Mouse (Mus musculus): Measurements from ENCODE around the gene Pilra. TPM values are rescaled to one million over a fixed set of nuclear protein-coding genes. Genes with fewer than 3 reads are reported as not detected.

The Pilra gene
- polyA plus RNA-seq, 1 experiment from 2014 or later, result 0.29 TPM

- no peak overlapping the region for H3K27ac ChIP-seq
- no peaks in the 10 kb centered on the region for H3K36me3 ChIP-seq
- no peaks in the 10 kb centered on the region for H3K27me3 ChIP-seq (ENCODE audit: insufficient read depth, poor library complexity, severe bottlenecking)
- no peak overlapping the region for H3K4me3 ChIP-seq
- DNase-seq (ENCODE audit: low spot score), result no peak
- 0 out of 2 replicates have a peak, but pooled peaks cover 3% of the 10 kb centered on the region for H3K4me1 ChIP-seq (replicated peaks)
- 81% methylated on average over 4 of the region's 4 CpGs for WGBS
- H3K9me3 ChIP-seq, result 0 out of 2 replicates have a peak, but pooled peaks cover 3% of the 10 kb centered on the region
These were observed 18.4 kb downstream of the Pilra start for GRCm38 (mm10) chr5:137817466-137818222.

- H3K27me3 ChIP-seq (ENCODE audit: insufficient read depth, poor library complexity, severe bottlenecking), result no peaks in the 10 kb centered on the region
- no peaks in the 10 kb centered on the region for H3K9me3 ChIP-seq
- 89% methylated on average over 5 of the region's 5 CpGs for WGBS
- no peaks in the 10 kb centered on the region for H3K36me3 ChIP-seq
- no peak overlapping the region for H3K4me3 ChIP-seq
- no peak overlapping the region for H3K27ac ChIP-seq
- DNase-seq (ENCODE audit: low spot score), result no peak
- no peaks in the 10 kb centered on the region for H3K4me1 ChIP-seq (replicated peaks)
These were observed 27.8 kb downstream of the Pilra start for GRCm38 (mm10) chr5:137808316-137808715.

- no peak for DNase-seq (ENCODE audit: low spot score)
- Histone ChIP-seq H3K27ac (no peak overlapping the region), H3K27me3 (ENCODE audit: insufficient read depth, poor library complexity, severe bottlenecking) (no peaks in the 10 kb centered on the region), H3K9me3 (no peaks in the 10 kb centered on the region), H3K4me3 (no peak overlapping the region), H3K4me1 (replicated peaks) (no peaks in the 10 kb centered on the region), H3K36me3 (no peaks in the 10 kb centered on the region)
- WGBS, result 72% methylated on average over 1 of the region's 1 CpGs
These were observed 29.9 kb downstream of the Pilra start for GRCm38 (mm10) chr5:137806158-137806557.

- WGBS, result 80% methylated on average over 3 of the region's 3 CpGs
- DNase-seq (ENCODE audit: low spot score), result no peak
- no peaks in the 10 kb centered on the region for H3K9me3 ChIP-seq
- no peaks in the 10 kb centered on the region for H3K4me1 ChIP-seq (replicated peaks)
- no peak overlapping the region for H3K27ac ChIP-seq
- no peak overlapping the region for H3K4me3 ChIP-seq
- H3K27me3 ChIP-seq (ENCODE audit: insufficient read depth, poor library complexity, severe bottlenecking), result no peaks in the 10 kb centered on the region
- no peaks in the 10 kb centered on the region for H3K36me3 ChIP-seq
These were observed 35.2 kb downstream of the Pilra start for GRCm38 (mm10) chr5:137800917-137801316.

- H3K27me3 ChIP-seq (ENCODE audit: insufficient read depth, poor library complexity, severe bottlenecking), result no peaks in the 10 kb centered on the region
- 81% methylated on average over 3 of the region's 3 CpGs for WGBS
These were observed 39.5 kb downstream of the Pilra start for GRCm38 (mm10) chr5:137796606-137797005.

GRCm38 (mm10) chr5:137791553-137791952 lies 44.5 kb downstream of the Pilra start:
- no peak for DNase-seq (ENCODE audit: low spot score)
- Histone ChIP-seq H3K36me3 (no peaks in the 10 kb centered on the region), H3K4me1 (replicated peaks) (peaks cover 6% of the 10 kb centered on the region), H3K27me3 (ENCODE audit: insufficient read depth, poor library complexity, severe bottlenecking) (peaks cover 18% of the 10 kb centered on the region), H3K9me3 (0 out of 2 replicates have a peak, but pooled peaks cover 2% of the 10 kb centered on the region), H3K4me3 (no peak overlapping the region), H3K27ac (no peak overlapping the region)

More at GRCm38 (mm10) chr5:137796606-137797005, 39.5 kb downstream of the Pilra start:
- no peak overlapping the region for H3K27ac ChIP-seq
- H3K4me3 ChIP-seq, result no peak overlapping the region
- H3K9me3 ChIP-seq, result no peaks in the 10 kb centered on the region
- no peaks in the 10 kb centered on the region for H3K4me1 ChIP-seq (replicated peaks)
- no peak for DNase-seq (ENCODE audit: low spot score)
- H3K36me3 ChIP-seq, result no peaks in the 10 kb centered on the region

GRCm38 (mm10) chr5:137788946-137789531 lies 47.0 kb downstream of the Pilra start:
- Histone ChIP-seq H3K9me3 (0 out of 2 replicates have a peak, but pooled peaks cover 2% of the 10 kb centered on the region), H3K4me3 (no peak overlapping the region), H3K27ac (no peak overlapping the region), H3K36me3 (peaks cover 12% of the 10 kb centered on the region), H3K27me3 (ENCODE audit: insufficient read depth, poor library complexity, severe bottlenecking) (peaks cover 18% of the 10 kb centered on the region), H3K4me1 (replicated peaks) (peaks cover 22% of the 10 kb centered on the region)
- 93% methylated on average over 2 of the region's 2 CpGs for WGBS
- DNase-seq (ENCODE audit: low spot score), result no peak

- 69% methylated on average over 24 of the region's 24 CpGs for WGBS
- peaks cover 18% of the 10 kb centered on the region for H3K27me3 ChIP-seq (ENCODE audit: insufficient read depth, poor library complexity, severe bottlenecking)
- H3K9me3 ChIP-seq, result 0 out of 2 replicates have a peak, but pooled peaks cover 2% of the 10 kb centered on the region
- peaks cover 20% of the 10 kb centered on the region for H3K36me3 ChIP-seq
- H3K27ac ChIP-seq, result 0 out of 2 replicates have a peak overlapping the region, but pooled peaks have one; percentile 99
- H3K4me3 ChIP-seq, result peak overlapping the region; percentile 95
- no peak for DNase-seq (ENCODE audit: low spot score)
- peaks cover 31% of the 10 kb centered on the region for H3K4me1 ChIP-seq (replicated peaks)
These were observed 47.9 kb downstream of the Pilra start for GRCm38 (mm10) chr5:137788171-137788570.

- Histone ChIP-seq H3K4me1 (replicated peaks) (peaks cover 39% of the 10 kb centered on the region), H3K9me3 (0 out of 2 replicates have a peak, but pooled peaks cover 2% of the 10 kb centered on the region), H3K36me3 (peaks cover 29% of the 10 kb centered on the region), H3K27me3 (ENCODE audit: insufficient read depth, poor library complexity, severe bottlenecking) (peaks cover 18% of the 10 kb centered on the region), H3K4me3 (peak within 1 kb of the TSS; percentile 95), H3K27ac (peak within 1 kb of the TSS; percentile 99)
- DNase-seq (ENCODE audit: low spot score), result peak; percentile 94
- WGBS, result under 1% methylated on average over 48 of the region's 48 CpGs
These were observed 48.7 kb downstream of the Pilra start, which contains the start of the genes Mepce and Zcwpw1 for GRCm38 (mm10) chr5:137787151-137787928. Gene Mepce, minus strand, starts transcription at chr5:137787655. Gene Zcwpw1, plus strand, starts transcription at chr5:137787798.

GRCm38 (mm10) chr5:137786109-137786942 lies 49.8 kb downstream of the Pilra start:
- Histone ChIP-seq H3K27me3 (ENCODE audit: insufficient read depth, poor library complexity, severe bottlenecking) (peaks cover 18% of the 10 kb centered on the region), H3K4me3 (peak overlapping the region; percentile 95), H3K4me1 (replicated peaks) (peaks cover 49% of the 10 kb centered on the region), H3K9me3 (0 out of 2 replicates have a peak, but pooled peaks cover 2% of the 10 kb centered on the region), H3K27ac (peak overlapping the region; percentile 99), H3K36me3 (peaks cover 39% of the 10 kb centered on the region)
- DNase-seq (ENCODE audit: low spot score), result peak; percentile 100
- WGBS, result under 1% methylated on average over 79 of the region's 79 CpGs

- Histone ChIP-seq H3K9me3 (0 out of 2 replicates have a peak, but pooled peaks cover 2% of the 10 kb centered on the region), H3K36me3 (peaks cover 48% of the 10 kb centered on the region), H3K4me1 (replicated peaks) (peaks cover 53% of the 10 kb centered on the region), H3K27me3 (ENCODE audit: insufficient read depth, poor library complexity, severe bottlenecking) (peaks cover 18% of the 10 kb centered on the region), H3K27ac (peak overlapping the region; percentile 99), H3K4me3 (peak overlapping the region; percentile 95)
- DNase-seq (ENCODE audit: low spot score), result peak; percentile 40
- 3% methylated on average over 61 of the region's 62 CpGs for WGBS
These were observed 50.7 kb downstream of the Pilra start for GRCm38 (mm10) chr5:137785164-137786031.

All from hindbrain, embryonic 10.5 days (tissue).